Mouse (Mus musculus) MEL (cell line): Measurements from ENCODE around the gene Pank1.

Experiments
- MAFK ChIP-seq: IDR thresholded peaks from 2 replicates; pipeline ENCODE4 v1.6.1; 2011; ENCODE audit warnings: low read depth, mild to moderate bottlenecking, low read length, improper control_type of control experiment, borderline replicate concordance
- NELFE ChIP-seq: IDR thresholded peaks from 2 replicates; pipeline ENCODE4 v1.6.1; 2011; ENCODE audit warnings: low read depth, low read length, improper control_type of control experiment
- POLR2A ChIP-seq, 2 experiments: IDR thresholded peaks; 2 replicates each; pipeline ENCODE4 v1.6.1; 2011 to 2012; ENCODE audit warnings: low read length in 2 of 2, mild to moderate bottlenecking in 2 of 2, control low read depth in 1 of 2, improper control_type of control experiment in 1 of 2, low read depth in 1 of 2, moderate library complexity in 1 of 2; ENCODE audit not compliant: control insufficient read depth in 1 of 2, insufficient read depth in 1 of 2, poor library complexity in 1 of 2

GRCm38 (mm10) chr19:34819577-34820170 is 59.6 kb downstream of the Pank1 start:
- no peak for TF ChIP-seq NELFE
- TF ChIP-seq POLR2A (IDR thresholded peaks at IDR 0.05; ENCODE audit: control insufficient read depth in 1 of 2, insufficient read depth in 1 of 2, low read depth in 1 of 2, low read length in 2 of 2, poor library complexity in 1 of 2) = no peak
- TF ChIP-seq MAFK = no peak
